Mouse (Mus musculus) layer of hippocampus, adult 11-12 months (tissue): Measurements from ENCODE around the gene Arl5b.

Source experiments
- DNase-seq: peaks from one replicate; pipeline ENCODE4 v3.0.0; 2022; ENCODE audit warnings: low spot score

Arl5b gene

GRCm38 (mm10) chr2:15112741-15113140 is 63.5 kb downstream of the Arl5b start:
- DNase-seq, result no peak

- no peak for DNase-seq
These were observed 72.1 kb downstream of the Arl5b start for GRCm38 (mm10) chr2:15121217-15121680.
